Mouse (Mus musculus): ENCODE data around the gene Olfr688.

The Olfr688 gene

DNA sequence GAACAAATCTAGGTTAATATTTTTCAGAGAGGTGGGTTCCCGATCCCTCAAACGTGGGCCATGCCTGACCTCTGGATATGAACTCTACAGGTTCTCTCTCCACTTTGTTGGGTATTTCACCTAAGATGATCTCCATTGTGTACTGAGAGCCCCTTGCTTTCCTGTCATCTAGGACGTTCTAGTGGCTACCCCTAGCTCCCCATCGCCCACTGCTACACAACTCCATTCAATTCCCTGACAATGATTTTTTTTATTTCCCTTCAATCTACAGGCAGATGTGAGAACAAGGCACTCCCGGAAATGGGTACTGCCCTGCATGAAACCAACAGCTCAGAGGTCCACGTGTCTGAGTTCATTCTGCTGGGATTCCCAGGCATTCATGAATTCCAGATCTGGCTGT lies at the start of gene Olfr688:
Gene Olfr688 (plus strand): TSS at position 301 of the 400 bp plus-strand sequence.
- no peak for DNase-seq

DNA sequence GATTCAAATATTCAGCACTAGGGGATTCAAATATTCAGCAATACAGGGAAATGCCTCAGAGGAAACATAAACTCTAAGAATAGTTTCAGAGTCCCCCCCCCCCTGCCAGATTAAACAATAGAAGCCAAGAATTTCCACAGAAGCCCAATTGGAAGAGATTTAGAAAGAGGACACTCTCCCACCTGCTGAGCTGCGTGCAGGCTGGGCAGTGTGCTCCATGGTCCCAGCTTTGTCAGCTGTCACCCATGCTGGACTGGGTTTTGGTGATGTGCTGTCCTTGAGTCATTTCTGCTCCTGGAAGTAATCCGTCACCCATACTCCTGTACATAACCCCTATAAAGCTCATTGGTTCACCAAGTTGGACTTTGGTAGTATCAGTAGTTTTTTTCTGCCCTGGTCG lies 40.2 kb upstream of the Olfr688 start:
- peak; percentile 17 for DNase-seq

DNA sequence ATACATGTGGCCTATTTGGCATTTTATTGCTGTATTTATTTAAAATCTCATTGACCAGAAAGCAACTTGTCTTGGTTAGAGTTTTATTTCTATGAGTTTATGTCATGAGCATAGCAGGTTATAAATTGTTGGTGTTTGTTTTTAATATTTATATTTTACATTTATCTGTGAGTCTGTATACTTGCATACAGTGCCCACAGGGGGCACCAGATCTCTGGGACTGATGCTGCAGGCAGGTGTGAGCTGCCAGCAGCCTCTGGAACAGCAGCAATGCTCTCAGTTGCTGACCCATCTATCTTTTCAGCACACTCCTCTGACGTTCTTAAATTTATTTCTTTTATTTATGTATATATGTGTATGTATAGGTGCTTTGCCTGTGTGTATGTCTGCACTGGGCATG lies 39.7 kb upstream of the Olfr688 start:
- peak; percentile 10 for DNase-seq

DNA sequence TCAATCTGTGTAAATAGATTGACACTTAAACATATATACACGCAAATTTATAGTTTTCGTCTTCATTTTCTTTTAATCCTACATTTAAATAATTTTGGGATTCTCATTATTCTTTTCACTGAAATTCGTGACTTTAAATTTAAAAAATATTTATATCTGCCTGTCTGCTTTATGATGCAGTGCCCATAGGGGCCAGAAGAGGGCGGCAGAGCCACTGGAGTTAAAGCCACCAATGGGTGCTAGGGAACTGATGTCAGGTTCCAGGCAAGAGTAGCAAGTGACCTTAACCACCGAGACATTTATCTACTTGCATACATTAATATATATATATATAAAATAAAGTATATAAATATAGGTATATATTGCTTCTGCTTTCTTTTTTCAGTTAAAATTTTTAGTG lies 31.2 kb upstream of the Olfr688 start:
- peak; percentile 21 for DNase-seq

DNA sequence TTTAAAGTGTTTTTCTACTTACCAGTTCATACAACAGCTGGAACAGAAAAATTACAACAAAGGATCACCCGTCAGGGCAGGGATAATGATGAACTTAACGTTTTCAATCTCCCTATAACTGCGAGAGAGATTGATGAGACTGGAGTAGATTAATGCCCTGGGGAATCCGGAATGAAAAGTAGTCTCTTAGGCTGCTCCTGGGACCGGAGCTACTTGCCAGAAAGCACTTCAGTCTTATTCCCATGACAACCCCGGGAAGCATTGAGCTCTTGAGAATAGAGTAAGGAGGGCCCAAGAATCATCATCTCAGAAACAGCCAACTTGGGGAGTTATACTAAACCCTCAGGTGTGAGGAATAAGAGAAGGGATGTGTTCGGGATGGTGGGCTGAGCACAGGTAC lies 15.5 kb upstream of the Olfr688 start:
- no peak for DNase-seq

DNA sequence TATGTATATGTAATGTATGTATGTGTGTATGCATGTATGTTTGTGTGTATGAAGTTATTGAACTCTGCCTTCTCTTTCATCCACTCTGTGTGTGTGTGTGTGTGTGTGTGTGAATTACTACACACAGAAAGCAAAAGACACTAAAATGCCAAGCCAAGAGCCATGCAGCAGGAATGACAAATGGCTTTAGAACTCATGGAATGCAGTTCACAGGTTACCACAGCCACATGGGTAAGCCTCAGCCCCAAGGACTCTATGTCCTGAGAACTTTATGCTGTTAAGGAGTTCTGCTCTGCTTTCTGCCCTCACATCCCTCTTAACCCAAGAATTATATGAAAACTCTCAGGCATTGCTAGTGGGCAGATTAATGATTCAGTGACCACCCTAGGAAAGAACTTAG lies 2.2 kb downstream of the Olfr688 start:
- no peak for DNase-seq

DNA sequence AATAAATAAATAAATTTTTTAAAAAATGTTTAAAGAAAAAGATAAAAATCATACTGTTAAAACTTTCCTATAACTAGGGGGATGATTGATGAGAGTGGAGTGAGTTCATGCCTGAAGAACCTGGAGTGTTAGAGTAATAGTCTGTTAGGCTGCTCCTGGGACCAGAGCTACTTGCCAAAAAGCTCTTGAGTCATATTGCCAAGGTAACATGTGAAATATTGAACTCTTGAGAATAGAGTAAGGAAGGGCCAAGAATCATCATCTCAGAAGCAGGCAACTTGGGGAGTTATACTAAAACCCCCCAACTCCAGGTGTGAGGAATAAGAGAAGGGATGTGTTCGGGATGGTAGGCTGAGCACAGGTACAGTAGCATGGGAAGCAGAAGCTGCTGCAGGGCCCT lies 23.0 kb downstream of the Olfr688 start, which contains the start of gene Olfr689:
Gene Olfr689 (plus strand): TSS at position 301 of the 400 bp plus-strand sequence.
- no peak for DNase-seq

DNA sequence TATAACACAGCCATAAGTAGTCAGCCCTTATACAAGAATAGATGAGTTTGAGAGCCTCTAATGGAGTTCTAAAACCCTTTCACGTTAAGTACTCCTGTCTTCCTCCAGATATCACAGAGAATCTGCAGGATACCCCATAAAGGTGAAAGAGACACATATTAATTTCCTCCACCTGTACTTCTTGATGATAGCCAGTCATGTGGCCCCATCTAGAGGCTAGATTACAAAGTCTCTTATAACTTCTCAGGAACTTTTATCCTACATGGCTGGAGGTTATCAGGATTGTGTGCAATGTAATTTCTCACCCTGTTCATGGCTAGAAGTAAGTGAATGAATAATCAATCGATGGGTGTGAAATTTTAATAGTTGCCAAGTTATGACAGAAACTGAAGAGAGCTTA lies 37.4 kb downstream of the Olfr688 start:
- peak; percentile 7 for DNase-seq

DNA sequence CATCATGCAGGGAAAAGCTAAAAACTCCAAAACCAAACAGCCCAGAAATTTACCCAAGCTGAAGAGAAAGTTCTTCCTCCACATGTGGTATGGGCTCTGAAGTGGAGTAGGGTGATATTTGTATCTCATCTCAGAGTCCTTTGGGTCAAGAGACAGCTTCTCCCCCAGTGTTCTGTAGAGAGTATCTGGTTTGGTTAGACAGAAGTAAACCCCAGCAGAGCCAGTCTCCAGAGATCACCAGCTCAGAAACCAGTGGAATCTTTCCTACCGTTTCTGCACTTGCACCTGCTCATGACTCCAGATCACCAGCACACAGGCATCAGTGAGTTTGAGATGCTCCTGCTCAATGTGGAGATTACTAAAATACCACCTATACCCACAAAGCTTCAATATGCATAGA lies 46.1 kb downstream of the Olfr688 start, which contains the start of gene Olfr690:
Gene Olfr690 (minus strand): TSS at position 101 of the 400 bp plus-strand sequence.
- DNase-seq, result no peak
